ENCODE assay signal across 15 mouse cellular contexts in genomic region chr4:107180746-107181145, GRCm38 (mm10). TPM values are rescaled to one million over a fixed set of nuclear protein-coding genes. Genes with fewer than 3 reads are reported as not detected.
DNase-seq lines count a peak whose midpoint lies in the region; ATAC-seq and TF ChIP-seq lines count a peak whose summit lies in the region.
"Had no signal": no experiment of that assay in that cellular context is flagged by ENCODE, and none has a peak within 500 bp of the region (broad histone marks: within the 10 kb centered on the region; RNA-seq: fewer than 3 reads in every experiment).

No protein-coding gene starts in this region.

- H3K9ac ChIP-seq in hindbrain, embryonic 12.5 days, result no peak overlapping the region
- no peak overlapping the region for H3K9ac ChIP-seq in hindbrain, embryonic 16.5 days (ENCODE audit: low read depth, low read length)
- no peak overlapping the region for H3K9ac ChIP-seq in ES-E14 (ENCODE audit: insufficient read depth, low read depth, low read length, poor library complexity, severe bottlenecking)
- no peak overlapping the region; the same call in 1 of the 2 replicates for H3K9ac ChIP-seq in embryonic facial prominence, embryonic 14.5 days (ENCODE audit: low read depth, low read length)
- H3K9ac ChIP-seq in liver, postnatal 0 days (replicated peaks), result no peak overlapping the region
- H3K9ac ChIP-seq: limb, embryonic 15.5 days had no signal

- H3K4me2 ChIP-seq in hindbrain, embryonic 12.5 days (replicated peaks), result peak overlapping the region; percentile 55
- H3K4me2 ChIP-seq in hindbrain, embryonic 16.5 days (ENCODE audit: low read length), result no peak overlapping the region; the same call in 1 of the 2 replicates
- peak overlapping the region; percentile 53 for H3K4me2 ChIP-seq in embryonic facial prominence, embryonic 14.5 days (ENCODE audit: low read depth, low read length)
- H3K4me2 ChIP-seq in liver, postnatal 0 days (ENCODE audit: low read depth, low read length), result peak overlapping the region; percentile 83

- no peaks in the 10 kb centered on the region for H3K36me3 ChIP-seq in hindbrain, embryonic 12.5 days
- H3K36me3 ChIP-seq in hindbrain, embryonic 16.5 days (ENCODE audit: control insufficient read depth, insufficient read depth, low read length), result no peaks in the 10 kb centered on the region
- no peaks in the 10 kb centered on the region for H3K36me3 ChIP-seq in ES-E14 (ENCODE audit: control insufficient read depth, insufficient read depth, low read length, poor library complexity, severe bottlenecking)
- H3K36me3 ChIP-seq in embryonic facial prominence, embryonic 14.5 days (ENCODE audit: control insufficient read depth, insufficient read depth, low read length), result peaks cover 4% of the 10 kb centered on the region; the same call in 1 of the 2 replicates
- H3K36me3 ChIP-seq in liver, postnatal 0 days (replicated peaks; ENCODE audit: insufficient read depth, low read length), result 0 out of 2 replicates have a peak, but pooled peaks cover 4% of the 10 kb centered on the region
- H3K36me3 ChIP-seq: limb, embryonic 15.5 days had no signal

- DNase-seq in ES-E14 (ENCODE audit: low read depth, low spot score), result no peak
- no peak for DNase-seq in embryonic facial prominence, embryonic 14.5 days (ENCODE audit: low spot score)
- no peak for DNase-seq in liver, postnatal 0 days
- DNase-seq in frontal cortex, postnatal 25 days (ENCODE audit: low spot score in 2 of 2), result no peak
- no peak for DNase-seq in gastrocnemius, adult 8-10 months (ENCODE audit: low spot score in 2 of 2)
- DNase-seq: cerebellum, adult 11 months; embryo, embryonic 11 days; heart, adult 2 months had no signal

- H3K4me3 ChIP-seq in hindbrain, embryonic 12.5 days, result no peak overlapping the region
- H3K4me3 ChIP-seq in hindbrain, embryonic 16.5 days (ENCODE audit: low read length), result no peak overlapping the region
- H3K4me3 ChIP-seq in ES-E14 (ENCODE audit: insufficient read depth in 1 of 2, low read depth in 1 of 2, low read length in 2 of 2, poor library complexity in 1 of 2, severe bottlenecking in 1 of 2), result 0 out of 4 replicates have a peak overlapping the region, but pooled peaks of 1 of the 2 experiments have one; percentile 10
- no peak overlapping the region for H3K4me3 ChIP-seq in embryonic facial prominence, embryonic 14.5 days (ENCODE audit: low read depth, low read length)
- H3K4me3 ChIP-seq in liver, postnatal 0 days (ENCODE audit: low read depth, low read length), result no peak overlapping the region; the same call in 1 of the 2 replicates
- H3K4me3 ChIP-seq: heart, adult 2 months had no signal

- no peaks in the 10 kb centered on the region for H3K9me3 ChIP-seq in hindbrain, embryonic 12.5 days (replicated peaks)
- no peaks in the 10 kb centered on the region for H3K9me3 ChIP-seq in hindbrain, embryonic 16.5 days (ENCODE audit: control insufficient read depth, low read length)
- H3K9me3 ChIP-seq in ES-E14 (ENCODE audit: control insufficient read depth, insufficient read depth, low read depth, low read length), result no peaks in the 10 kb centered on the region
- no peaks in the 10 kb centered on the region for H3K9me3 ChIP-seq in embryonic facial prominence, embryonic 14.5 days (ENCODE audit: control insufficient read depth, low read length)
- H3K9me3 ChIP-seq in liver, postnatal 0 days (ENCODE audit: low read length), result no peaks in the 10 kb centered on the region
- H3K9me3 ChIP-seq: limb, embryonic 15.5 days had no signal

- H3K27me3 ChIP-seq in hindbrain, embryonic 12.5 days, result no peaks in the 10 kb centered on the region
- H3K27me3 ChIP-seq in hindbrain, embryonic 16.5 days (replicated peaks; ENCODE audit: control insufficient read depth, insufficient read depth, low read length), result no peaks in the 10 kb centered on the region
- no peaks in the 10 kb centered on the region for H3K27me3 ChIP-seq in embryonic facial prominence, embryonic 14.5 days (replicated peaks; ENCODE audit: control insufficient read depth, insufficient read depth, low read length)
- no peaks in the 10 kb centered on the region for H3K27me3 ChIP-seq in liver, postnatal 0 days (ENCODE audit: insufficient read depth, low read length)
- H3K27me3 ChIP-seq: limb, embryonic 15.5 days had no signal

- no peak for TF ChIP-seq EP300 in liver, postnatal 0 days (IDR thresholded peaks at IDR 0.05; ENCODE audit: low read depth)

- ATAC-seq in hindbrain, embryonic 12.5 days (ENCODE audit: low FRiP score), result no peak
- no peak for ATAC-seq in hindbrain, embryonic 16.5 days
- no peak for ATAC-seq in embryonic facial prominence, embryonic 14.5 days (ENCODE audit: low read depth)
- ATAC-seq in liver, postnatal 0 days, result no peak
- ATAC-seq in megakaryocyte progenitor cell, adult 5-6 weeks (replicated peaks; ENCODE audit: poor library complexity), result no peak

- in situ Hi-C loops in ES-E14 (cut with MboI; ENCODE audit: low sequenced_read_pairs in 2 of 2, unreplicated experiment in 2 of 2), result no loop called here

- H3K27ac ChIP-seq in hindbrain, embryonic 12.5 days, result no peak overlapping the region
- H3K27ac ChIP-seq in hindbrain, embryonic 16.5 days (ENCODE audit: low read depth, low read length), result no peak overlapping the region
- H3K27ac ChIP-seq in ES-E14 (ENCODE audit: insufficient read depth, low read depth, low read length, poor library complexity, severe bottlenecking), result peak overlapping the region; percentile 57
- no peak overlapping the region for H3K27ac ChIP-seq in embryonic facial prominence, embryonic 14.5 days (replicated peaks; ENCODE audit: low read depth, low read length)
- H3K27ac ChIP-seq in liver, postnatal 0 days (ENCODE audit: low read depth), result no peak overlapping the region
- H3K27ac ChIP-seq: heart, adult 2 months; limb, embryonic 15.5 days had no signal

- peaks cover 36% of the 10 kb centered on the region for H3K4me1 ChIP-seq in hindbrain, embryonic 12.5 days
- peaks cover 39% of the 10 kb centered on the region for H3K4me1 ChIP-seq in hindbrain, embryonic 16.5 days (ENCODE audit: control insufficient read depth, insufficient read depth, low read depth, low read length)
- H3K4me1 ChIP-seq in ES-E14 (ENCODE audit: control insufficient read depth in 2 of 2, insufficient read depth in 2 of 2, low read length in 2 of 2, poor library complexity in 1 of 2), result peaks cover 4 to 8% of the 10 kb centered on the region in 2 experiments; a peak in 3 of 4 replicates
- peaks cover 42% of the 10 kb centered on the region for H3K4me1 ChIP-seq in embryonic facial prominence, embryonic 14.5 days (ENCODE audit: control insufficient read depth, insufficient read depth, low read length)
- peaks cover 40% of the 10 kb centered on the region for H3K4me1 ChIP-seq in liver, postnatal 0 days (ENCODE audit: insufficient read depth)

- TF ChIP-seq CTCF in liver, postnatal 0 days (IDR thresholded peaks at IDR 0.05; ENCODE audit: low read depth), result no peak

TF ChIP-seq in ES-E14, 5 proteins besides CTCF, POLR2A, EP300 and RAD21:
- TF ChIP-seq CHD2 (IDR thresholded peaks at IDR 0.05; ENCODE audit: low read depth, low read length), result no peak
- no peak for TF ChIP-seq MAFK (IDR thresholded peaks at IDR 0.05; ENCODE audit: insufficient read depth, low read depth, low read length)
- no peak for TF ChIP-seq HCFC1 (IDR thresholded peaks at IDR 0.05; ENCODE audit: borderline replicate concordance, insufficient read depth, low read length)
- TF ChIP-seq ZNF384 (IDR thresholded peaks at IDR 0.05; ENCODE audit: low read depth, low read length), result no peak
- no peak for TF ChIP-seq ZC3H11A (IDR thresholded peaks at IDR 0.05; ENCODE audit: borderline replicate concordance, low read depth, low read length)

RNA-seq across cellular contexts. Expression of gene Tceanc2, which starts 1.8 kb away (rescaled TPM):
- polyA plus RNA-seq in hindbrain, embryonic 12.5 days (2016; fragmentation: Nextera tagmentation; extraction: Ambion mirVana), result 20.8 and 35.2 TPM in 2 replicates
- polyA plus RNA-seq in hindbrain, embryonic 16.5 days (2015; fragmentation: Nextera tagmentation; extraction: Ambion mirVana), result 16.5 and 26.4 TPM in 2 replicates
- 4.9 and 7.1 TPM in 2 replicates for total RNA-seq in ES-E14 (2012; rRNA removed)
- 36.8 and 41.4 TPM in 2 replicates for polyA plus RNA-seq in embryonic facial prominence, embryonic 14.5 days (2014; fragmentation: Nextera tagmentation; extraction: Ambion mirVana)
- 12.7 TPM in 2 replicates for polyA plus RNA-seq in liver, postnatal 0 days (2015; fragmentation: Nextera tagmentation; extraction: Ambion mirVana)
- total RNA-seq in megakaryocyte progenitor cell, adult 5-6 weeks (2015), result 17.3 and 25.5 TPM in 2 replicates
- total RNA-seq in megakaryocyte progenitor cell, adult 5-6 weeks (2017), result 20.5 and 25.3 TPM in 2 replicates
- 10 to 100 TPM; 11.0 to 14.8 (median 11.9) TPM for total RNA-seq in gastrocnemius, adult 8-10 months (2022)

RNA-seq across cellular contexts. Expression of gene Tmem59, which starts 2.5 kb away (rescaled TPM):
- 390 and 391 TPM in 2 replicates for polyA plus RNA-seq in hindbrain, embryonic 12.5 days (2016; fragmentation: Nextera tagmentation; extraction: Ambion mirVana)
- 383 and 394 TPM in 2 replicates for polyA plus RNA-seq in hindbrain, embryonic 16.5 days (2015; fragmentation: Nextera tagmentation; extraction: Ambion mirVana)
- total RNA-seq in ES-E14 (2012; rRNA removed), result 249 and 298 TPM in 2 replicates
- polyA plus RNA-seq in embryonic facial prominence, embryonic 14.5 days (2014; fragmentation: Nextera tagmentation; extraction: Ambion mirVana), result 464 and 480 TPM in 2 replicates
- polyA plus RNA-seq in liver, postnatal 0 days (2015; fragmentation: Nextera tagmentation; extraction: Ambion mirVana), result 282 and 296 TPM in 2 replicates
- 267 and 292 TPM in 2 replicates for total RNA-seq in megakaryocyte progenitor cell, adult 5-6 weeks (2015)
- 122 and 151 TPM in 2 replicates for total RNA-seq in megakaryocyte progenitor cell, adult 5-6 weeks (2017)
- 10 to 100 TPM; 79.9 to 91.5 (median 85.1) TPM for total RNA-seq in gastrocnemius, adult 8-10 months (2022)

RNA-seq across cellular contexts. Expression of gene Ldlrad1, which starts 28.2 kb away (rescaled TPM):
- polyA plus RNA-seq in hindbrain, embryonic 12.5 days (2016; fragmentation: Nextera tagmentation; extraction: Ambion mirVana), result not detected in 2 replicates
- polyA plus RNA-seq in hindbrain, embryonic 16.5 days (2015; fragmentation: Nextera tagmentation; extraction: Ambion mirVana), result not detected in 2 replicates
- not detected in 2 replicates for total RNA-seq in ES-E14 (2012; rRNA removed)
- 0.18 TPM in 1 of 2 replicates, not detected in the other for polyA plus RNA-seq in embryonic facial prominence, embryonic 14.5 days (2014; fragmentation: Nextera tagmentation; extraction: Ambion mirVana)
- not detected in 2 replicates for polyA plus RNA-seq in liver, postnatal 0 days (2015; fragmentation: Nextera tagmentation; extraction: Ambion mirVana)
- total RNA-seq in megakaryocyte progenitor cell, adult 5-6 weeks (2015), result not detected in 2 replicates
- not detected in 2 replicates for total RNA-seq in megakaryocyte progenitor cell, adult 5-6 weeks (2017)
- not detected for total RNA-seq in gastrocnemius, adult 8-10 months (2022)
- total RNA-seq: adrenal gland, postnatal 4 days; heart, adult 2 months; layer of hippocampus, postnatal 25 days had no signal
- polyA plus RNA-seq: limb, embryonic 15.5 days; stomach, embryonic 16.5 days had no signal
